Comparison of ENCODE assay signal across 7 mouse cellular contexts in genomic region chr6:29507447-29508309, GRCm38 (mm10). TPM values are rescaled to one million over a fixed set of nuclear protein-coding genes. Genes with fewer than 3 reads are reported as not detected.
DNase-seq lines count a peak whose midpoint lies in the region; ATAC-seq and TF ChIP-seq lines count a peak whose summit lies in the region.

TSS of gene Kcp (minus strand) at chr6:29507952.

- no peak for TF ChIP-seq CTCF in stomach, postnatal 0 days (IDR thresholded peaks at IDR 0.05; ENCODE audit: low read depth)

- no peak for TF ChIP-seq EP300 in stomach, postnatal 0 days (optimal IDR thresholded peaks at IDR 0.05)

- WGBS in embryonic facial prominence, embryonic 15.5 days, result under 1% methylated on average over 44 of the region's 47 CpGs
- 1% methylated on average over 47 of the region's 47 CpGs for WGBS in intestine, embryonic 15.5 days
- WGBS in liver, embryonic 16.5 days (ENCODE audit: insufficient replicate concordance), result 1% methylated on average over 47 of the region's 47 CpGs
- WGBS in stomach, postnatal 0 days, result under 1% methylated on average over 45 of the region's 47 CpGs

- no peak within 1 kb of the TSS; the same call in 1 of the 2 replicates for H3K27ac ChIP-seq in embryonic facial prominence, embryonic 15.5 days (replicated peaks)
- H3K27ac ChIP-seq in intestine, embryonic 15.5 days, result peak within 1 kb of the TSS; percentile 52; the same call in 1 of the 2 replicates
- H3K27ac ChIP-seq in liver, embryonic 16.5 days (ENCODE audit: low read length), result no peak within 1 kb of the TSS
- no peak within 1 kb of the TSS; the same call in 1 of the 2 replicates for H3K27ac ChIP-seq in stomach, postnatal 0 days (replicated peaks)

- no peaks in the 10 kb centered on the region for H3K9me3 ChIP-seq in embryonic facial prominence, embryonic 15.5 days (replicated peaks)
- H3K9me3 ChIP-seq in intestine, embryonic 15.5 days, result no peaks in the 10 kb centered on the region
- H3K9me3 ChIP-seq in liver, embryonic 16.5 days (replicated peaks; ENCODE audit: control insufficient read depth, low read length), result no peaks in the 10 kb centered on the region
- H3K9me3 ChIP-seq in stomach, postnatal 0 days (ENCODE audit: control insufficient read depth, low read length), result no peaks in the 10 kb centered on the region

- peaks cover 3% of the 10 kb centered on the region; the same call in 1 of the 2 replicates for H3K27me3 ChIP-seq in embryonic facial prominence, embryonic 15.5 days
- H3K27me3 ChIP-seq in intestine, embryonic 15.5 days (replicated peaks), result no peaks in the 10 kb centered on the region
- peaks cover 31% of the 10 kb centered on the region for H3K27me3 ChIP-seq in liver, embryonic 16.5 days (ENCODE audit: control insufficient read depth, insufficient read depth, low read depth, low read length)
- no peaks in the 10 kb centered on the region for H3K27me3 ChIP-seq in stomach, postnatal 0 days (ENCODE audit: control insufficient read depth, insufficient read depth, low read length)

- H3K9ac ChIP-seq in embryonic facial prominence, embryonic 15.5 days, result peak within 1 kb of the TSS; percentile 28; the same call in 1 of the 2 replicates
- peak within 1 kb of the TSS; percentile 57 for H3K9ac ChIP-seq in intestine, embryonic 15.5 days
- H3K9ac ChIP-seq in liver, embryonic 16.5 days (ENCODE audit: low read depth, low read length), result 0 out of 2 replicates have a peak within 1 kb of the TSS, but pooled peaks have one; percentile 22
- H3K9ac ChIP-seq in stomach, postnatal 0 days (ENCODE audit: low read length), result peak within 1 kb of the TSS; percentile 55

- H3K4me3 ChIP-seq in embryonic facial prominence, embryonic 15.5 days (replicated peaks), result peak within 1 kb of the TSS; percentile 61
- peak within 1 kb of the TSS; percentile 54 for H3K4me3 ChIP-seq in intestine, embryonic 15.5 days (replicated peaks)
- H3K4me3 ChIP-seq in liver, embryonic 16.5 days (ENCODE audit: low read depth, low read length), result peak within 1 kb of the TSS; percentile 48
- peak within 1 kb of the TSS; percentile 54 for H3K4me3 ChIP-seq in stomach, postnatal 0 days (ENCODE audit: low read depth, low read length)

- H3K4me1 ChIP-seq in embryonic facial prominence, embryonic 15.5 days, result peaks cover 32% of the 10 kb centered on the region
- peaks cover 20% of the 10 kb centered on the region for H3K4me1 ChIP-seq in intestine, embryonic 15.5 days (replicated peaks)
- H3K4me1 ChIP-seq in liver, embryonic 16.5 days (ENCODE audit: control insufficient read depth, low read depth, low read length), result no peaks in the 10 kb centered on the region
- H3K4me1 ChIP-seq in stomach, postnatal 0 days (replicated peaks; ENCODE audit: control insufficient read depth, insufficient read depth), result no peaks in the 10 kb centered on the region

- peak; percentile 25 for DNase-seq in right cerebral cortex, postnatal 14 days
- DNase-seq in right cerebral cortex, postnatal 36 days (ENCODE audit: low spot score in 2 of 2), result no peak
- peak; percentile 51 for DNase-seq in stomach, postnatal 0 days (ENCODE audit: low spot score)
- DNase-seq in layer of hippocampus, adult 8-10 months (ENCODE audit: low spot score in 2 of 2), result no peak

- no peaks in the 10 kb centered on the region for H3K36me3 ChIP-seq in embryonic facial prominence, embryonic 15.5 days
- H3K36me3 ChIP-seq in intestine, embryonic 15.5 days, result no peaks in the 10 kb centered on the region
- H3K36me3 ChIP-seq in liver, embryonic 16.5 days (ENCODE audit: control insufficient read depth, insufficient read depth), result no peaks in the 10 kb centered on the region
- H3K36me3 ChIP-seq in stomach, postnatal 0 days (ENCODE audit: control insufficient read depth, insufficient read depth, low read length), result no peaks in the 10 kb centered on the region

- H3K4me2 ChIP-seq in embryonic facial prominence, embryonic 15.5 days (replicated peaks), result peak within 1 kb of the TSS; percentile 72
- H3K4me2 ChIP-seq in intestine, embryonic 15.5 days (replicated peaks), result peak within 1 kb of the TSS; percentile 83
- H3K4me2 ChIP-seq in liver, embryonic 16.5 days (ENCODE audit: low read depth, low read length), result peak within 1 kb of the TSS; percentile 59
- H3K4me2 ChIP-seq in stomach, postnatal 0 days (replicated peaks; ENCODE audit: low read depth), result peak within 1 kb of the TSS; percentile 76

- ATAC-seq in embryonic facial prominence, embryonic 15.5 days (ENCODE audit: insufficient number of reproducible peaks, low FRiP score, low TSS enrichment, low read depth), result peak; percentile 40; the same call in 1 of the 2 replicates
- peak; percentile 68 for ATAC-seq in intestine, embryonic 15.5 days
- ATAC-seq in liver, embryonic 16.5 days (ENCODE audit: low read depth), result peak; percentile 24; the same call in 1 of the 2 replicates
- peak; percentile 50 for ATAC-seq in stomach, postnatal 0 days (ENCODE audit: low FRiP score, low TSS enrichment)

RNA-seq across cellular contexts. Expression of gene Kcp, which starts in this region (rescaled TPM):
- polyA plus RNA-seq in embryonic facial prominence, embryonic 15.5 days (2015; fragmentation: Nextera tagmentation; extraction: Ambion mirVana), result 26.2 and 28.3 TPM in 2 replicates
- polyA plus RNA-seq in intestine, embryonic 15.5 days (2015; fragmentation: Nextera tagmentation; extraction: Ambion mirVana), result 13.7 and 15.5 TPM in 2 replicates
- polyA plus RNA-seq in liver, embryonic 16.5 days (2015; fragmentation: Nextera tagmentation; extraction: Ambion mirVana), result 1.8 and 2.8 TPM in 2 replicates
- 3.8 and 6.1 TPM in 2 replicates for polyA plus RNA-seq in stomach, postnatal 0 days (2015; fragmentation: Nextera tagmentation; extraction: Ambion mirVana)
- total RNA-seq in layer of hippocampus, adult 8-10 months (2022), result 1 to 10 TPM; 1.4 to 3.5 (median 1.8) TPM

Comparison
In these comparisons a context has a peak if more than half of its experiments do, and no peak if none do; other contexts are left out.
1. DNase-seq: peak in right cerebral cortex, postnatal 14 days (single experiment) and stomach, postnatal 0 days (single experiment); none in right cerebral cortex, postnatal 36 days (0 of 2) and layer of hippocampus, adult 8-10 months (0 of 2).
2. Peak in every context shown above with its lines, with median percentiles within 50 percentile points of each other: ATAC-seq, H3K4me2 ChIP-seq, H3K4me3 ChIP-seq and H3K9ac ChIP-seq.